Mouse (Mus musculus): ENCODE measurements around the gene Cpxm2. TPM values are rescaled to one million over a fixed set of nuclear protein-coding genes. Genes with fewer than 3 reads are reported as not detected.

The Cpxm2 gene
- polyA plus RNA-seq, 1 experiment from 2014 or later, result 0.74 TPM

DNA sequence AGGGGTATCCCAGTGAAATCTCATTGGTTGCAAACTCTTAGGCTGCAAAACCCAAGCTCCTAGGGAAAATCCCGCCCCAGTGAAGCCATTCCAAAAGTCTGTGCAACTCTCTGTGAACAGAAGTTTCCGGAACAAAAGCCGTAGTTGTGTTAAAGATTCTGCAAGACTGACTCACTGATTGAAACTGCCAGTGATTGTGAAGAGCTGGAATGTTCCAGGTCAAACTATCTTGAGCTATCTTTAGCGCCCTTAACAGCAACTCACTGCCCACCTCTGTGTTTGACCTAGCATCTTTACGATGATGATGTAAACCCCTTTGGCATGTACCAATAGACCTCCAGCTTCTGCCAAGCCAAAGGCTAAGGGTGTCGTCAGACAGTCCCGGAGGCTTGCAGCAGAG is 31.3 kb downstream of the Cpxm2 start:
- no peak for TF ChIP-seq CTCF (IDR thresholded peaks at IDR 0.05; ENCODE audit: low read depth)
- H3K9me3 ChIP-seq (ENCODE audit: control insufficient read depth), result no peaks in the 10 kb centered on the region
- 64% methylated on average over 7 of the region's 7 CpGs for WGBS
- no peak overlapping the region for H3K4me2 ChIP-seq (replicated peaks; ENCODE audit: low read depth)
- H3K9ac ChIP-seq (ENCODE audit: low read depth, low read length), result no peak overlapping the region
- no peak for ATAC-seq
- no peak overlapping the region for H3K4me3 ChIP-seq (ENCODE audit: low read depth, low read length)
- no peak overlapping the region for H3K27ac ChIP-seq (ENCODE audit: low read depth, low read length)
- no peaks in the 10 kb centered on the region for H3K36me3 ChIP-seq (ENCODE audit: control insufficient read depth, insufficient read depth)
- no peaks in the 10 kb centered on the region for H3K4me1 ChIP-seq (replicated peaks; ENCODE audit: control insufficient read depth, insufficient read depth, low read length)
- H3K27me3 ChIP-seq (replicated peaks; ENCODE audit: control insufficient read depth, insufficient read depth, low read length), result no peaks in the 10 kb centered on the region

DNA sequence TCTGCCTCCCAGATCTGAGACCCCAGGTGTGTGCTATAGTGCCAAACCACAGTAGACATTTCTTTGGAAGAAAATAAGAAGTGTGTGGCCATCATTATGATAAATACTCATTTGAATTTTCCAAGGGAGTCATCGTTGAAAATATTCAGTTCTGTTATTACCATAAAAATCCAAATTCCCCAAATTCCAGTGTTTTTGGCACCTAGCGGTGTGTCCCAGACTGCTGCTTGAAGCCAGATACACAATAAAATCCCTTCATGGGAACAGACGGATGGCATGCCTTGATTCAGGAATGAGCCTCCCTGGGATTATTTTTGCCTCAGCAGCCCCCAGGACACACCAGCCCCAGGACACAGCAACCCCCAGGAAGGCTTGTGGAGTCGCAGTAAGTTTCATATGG is 34.7 kb downstream of the Cpxm2 start:
- Histone ChIP-seq H3K4me2 (replicated peaks; ENCODE audit: low read depth) (no peak overlapping the region), H3K27ac (ENCODE audit: low read depth, low read length) (no peak overlapping the region), H3K36me3 (ENCODE audit: control insufficient read depth, insufficient read depth) (no peaks in the 10 kb centered on the region), H3K4me3 (ENCODE audit: low read depth, low read length) (no peak overlapping the region), H3K9ac (ENCODE audit: low read depth, low read length) (no peak overlapping the region), H3K9me3 (ENCODE audit: control insufficient read depth) (no peaks in the 10 kb centered on the region), H3K27me3 (replicated peaks; ENCODE audit: control insufficient read depth, insufficient read depth, low read length) (no peaks in the 10 kb centered on the region), H3K4me1 (replicated peaks; ENCODE audit: control insufficient read depth, insufficient read depth, low read length) (no peaks in the 10 kb centered on the region)
- no peak for TF ChIP-seq CTCF (IDR thresholded peaks at IDR 0.05; ENCODE audit: low read depth)
- no peak for ATAC-seq
- WGBS, result 84% methylated on average over 4 of the region's 4 CpGs

DNA sequence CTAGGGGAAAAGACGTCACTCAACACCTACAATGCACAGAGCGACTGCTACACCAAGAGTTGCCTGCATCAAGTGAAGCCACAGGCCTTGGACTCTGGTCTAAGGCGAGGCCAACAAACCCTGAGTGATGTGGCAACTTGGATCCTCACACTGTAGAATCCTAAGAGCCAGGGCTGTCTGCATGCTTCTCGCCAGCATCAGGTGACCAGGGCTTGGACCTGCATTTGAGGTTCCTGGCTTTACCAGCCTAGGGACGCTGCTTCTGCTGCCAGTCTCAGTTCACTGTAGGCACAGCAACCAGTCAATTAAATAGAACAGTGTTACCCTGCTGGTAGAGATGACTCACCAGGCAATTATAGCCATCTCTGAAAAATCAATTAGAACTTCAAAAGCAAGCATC is 42.8 kb downstream of the Cpxm2 start:
- H3K36me3 ChIP-seq (ENCODE audit: control insufficient read depth, insufficient read depth), result no peaks in the 10 kb centered on the region
- H3K27ac ChIP-seq (ENCODE audit: low read depth, low read length), result no peak overlapping the region
- H3K4me3 ChIP-seq (ENCODE audit: low read depth, low read length), result no peak overlapping the region
- H3K4me2 ChIP-seq (replicated peaks; ENCODE audit: low read depth), result no peak overlapping the region
- no peak overlapping the region for H3K9ac ChIP-seq (ENCODE audit: low read depth, low read length)
- no peaks in the 10 kb centered on the region for H3K4me1 ChIP-seq (replicated peaks; ENCODE audit: control insufficient read depth, insufficient read depth, low read length)
- no peak for TF ChIP-seq CTCF (IDR thresholded peaks at IDR 0.05; ENCODE audit: low read depth)
- no peaks in the 10 kb centered on the region for H3K9me3 ChIP-seq (ENCODE audit: control insufficient read depth)
- 55% methylated on average over 5 of the region's 5 CpGs for WGBS
- no peak for ATAC-seq
- no peaks in the 10 kb centered on the region for H3K27me3 ChIP-seq (replicated peaks; ENCODE audit: control insufficient read depth, insufficient read depth, low read length)

DNA sequence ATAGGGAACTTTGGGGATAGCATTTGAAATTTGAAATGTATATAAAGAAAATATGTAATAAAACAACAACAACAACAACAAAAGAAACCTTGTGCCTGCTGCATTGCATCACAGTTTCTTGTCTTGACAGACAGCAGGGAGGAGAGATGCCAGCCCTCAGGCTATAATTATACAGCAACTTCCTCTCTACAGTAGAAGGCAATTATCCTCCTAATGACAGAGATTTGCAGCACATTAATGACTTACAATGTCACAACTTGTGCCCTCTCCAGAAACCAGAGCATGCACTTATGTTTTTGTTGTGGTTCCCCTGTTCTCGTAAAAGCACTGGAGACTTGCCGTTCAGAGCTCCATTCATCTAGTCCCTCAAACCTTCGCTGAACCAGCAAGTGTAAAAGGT is 44.2 kb downstream of the Cpxm2 start:
- no peak overlapping the region for H3K4me2 ChIP-seq (replicated peaks; ENCODE audit: low read depth)
- H3K27me3 ChIP-seq (replicated peaks; ENCODE audit: control insufficient read depth, insufficient read depth, low read length), result no peaks in the 10 kb centered on the region
- WGBS, result 82% methylated on average over 3 of the region's 3 CpGs
- no peaks in the 10 kb centered on the region for H3K36me3 ChIP-seq (ENCODE audit: control insufficient read depth, insufficient read depth)
- no peaks in the 10 kb centered on the region for H3K9me3 ChIP-seq (ENCODE audit: control insufficient read depth)
- ATAC-seq, result no peak
- H3K4me3 ChIP-seq (ENCODE audit: low read depth, low read length), result no peak overlapping the region
- no peaks in the 10 kb centered on the region for H3K4me1 ChIP-seq (replicated peaks; ENCODE audit: control insufficient read depth, insufficient read depth, low read length)
- TF ChIP-seq CTCF (IDR thresholded peaks at IDR 0.05; ENCODE audit: low read depth), result no peak
- no peak overlapping the region for H3K9ac ChIP-seq (ENCODE audit: low read depth, low read length)
- no peak overlapping the region for H3K27ac ChIP-seq (ENCODE audit: low read depth, low read length)

DNA sequence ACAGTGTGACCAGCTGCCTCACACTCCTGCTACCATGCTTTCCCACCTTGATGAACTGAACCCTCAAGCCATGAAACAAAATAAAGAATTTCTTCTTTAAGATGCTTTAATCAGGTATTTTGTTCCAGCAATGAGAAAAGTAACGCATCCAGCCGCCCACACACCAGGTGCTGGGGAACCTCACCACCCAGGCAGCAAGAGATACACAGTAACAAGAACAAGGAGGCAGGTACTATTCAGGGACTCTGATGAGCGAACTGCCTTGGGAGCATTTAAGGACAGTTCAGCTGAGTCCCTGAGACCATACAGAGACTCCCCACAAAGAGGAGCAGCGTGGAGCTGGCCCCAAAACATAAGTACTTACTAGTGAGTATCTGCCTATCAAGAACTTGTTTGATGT is 47.6 kb downstream of the Cpxm2 start:
- no peak overlapping the region for H3K27ac ChIP-seq (ENCODE audit: low read depth, low read length)
- H3K27me3 ChIP-seq (replicated peaks; ENCODE audit: control insufficient read depth, insufficient read depth, low read length), result no peaks in the 10 kb centered on the region
- no peak overlapping the region for H3K9ac ChIP-seq (ENCODE audit: low read depth, low read length)
- WGBS, result 90% methylated on average over 4 of the region's 4 CpGs
- no peak overlapping the region for H3K4me3 ChIP-seq (ENCODE audit: low read depth, low read length)
- no peak overlapping the region for H3K4me2 ChIP-seq (replicated peaks; ENCODE audit: low read depth)
- H3K4me1 ChIP-seq (replicated peaks; ENCODE audit: control insufficient read depth, insufficient read depth, low read length), result no peaks in the 10 kb centered on the region
- no peak for ATAC-seq
- no peaks in the 10 kb centered on the region for H3K36me3 ChIP-seq (ENCODE audit: control insufficient read depth, insufficient read depth)
- TF ChIP-seq CTCF (IDR thresholded peaks at IDR 0.05; ENCODE audit: low read depth), result no peak
- no peaks in the 10 kb centered on the region for H3K9me3 ChIP-seq (ENCODE audit: control insufficient read depth)

DNA sequence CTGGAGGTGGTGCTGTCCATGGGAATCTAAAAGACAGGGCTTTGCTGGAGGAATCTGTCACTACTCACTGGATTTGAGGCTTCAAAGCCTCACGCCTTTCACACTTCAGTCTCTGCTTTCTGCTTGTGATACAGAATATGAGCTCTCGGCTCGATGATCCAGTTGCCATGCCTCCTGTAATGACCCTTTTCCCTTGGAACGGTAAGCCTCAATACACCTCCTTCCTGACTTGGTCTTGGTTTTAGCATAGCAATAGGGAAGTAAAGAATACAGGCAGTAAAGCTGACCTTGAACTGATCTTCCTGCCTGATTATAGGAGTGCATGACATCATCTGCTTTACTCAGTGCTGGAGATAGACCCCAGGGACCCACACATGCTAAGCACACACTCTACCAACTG is 49.2 kb downstream of the Cpxm2 start:
- H3K36me3 ChIP-seq (ENCODE audit: control insufficient read depth, insufficient read depth), result no peaks in the 10 kb centered on the region
- no peak for TF ChIP-seq CTCF (IDR thresholded peaks at IDR 0.05; ENCODE audit: low read depth)
- WGBS, result 56% methylated on average over 4 of the region's 4 CpGs
- no peaks in the 10 kb centered on the region for H3K9me3 ChIP-seq (ENCODE audit: control insufficient read depth)
- no peaks in the 10 kb centered on the region for H3K27me3 ChIP-seq (replicated peaks; ENCODE audit: control insufficient read depth, insufficient read depth, low read length)
- no peaks in the 10 kb centered on the region for H3K4me1 ChIP-seq (replicated peaks; ENCODE audit: control insufficient read depth, insufficient read depth, low read length)
- no peak overlapping the region for H3K27ac ChIP-seq (ENCODE audit: low read depth, low read length)
- ATAC-seq, result no peak
- no peak overlapping the region for H3K9ac ChIP-seq (ENCODE audit: low read depth, low read length)
- no peak overlapping the region for H3K4me2 ChIP-seq (replicated peaks; ENCODE audit: low read depth)
- H3K4me3 ChIP-seq (ENCODE audit: low read depth, low read length), result no peak overlapping the region

DNA sequence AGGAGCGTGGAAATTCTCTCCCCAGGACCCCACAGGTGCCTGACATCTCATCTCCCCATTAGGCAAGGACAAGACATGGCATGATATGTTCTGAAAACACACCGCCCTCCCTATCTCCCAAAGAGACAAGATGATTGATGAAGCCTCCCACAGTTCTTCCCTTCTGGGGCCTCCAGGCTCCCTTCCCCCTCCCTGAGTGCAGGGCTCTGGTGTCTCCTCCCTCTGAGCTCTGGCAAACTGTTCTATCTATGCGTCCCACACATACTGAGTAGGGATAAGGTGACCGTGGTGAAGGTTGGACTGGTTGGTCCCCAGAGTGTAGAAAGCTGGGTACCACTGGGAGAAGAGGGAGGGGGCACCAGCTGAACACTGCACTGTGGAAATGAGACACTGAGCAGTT is 56.1 kb downstream of the Cpxm2 start:
- H3K9ac ChIP-seq (ENCODE audit: low read depth, low read length), result no peak overlapping the region
- no peaks in the 10 kb centered on the region for H3K36me3 ChIP-seq (ENCODE audit: control insufficient read depth, insufficient read depth)
- no peaks in the 10 kb centered on the region for H3K9me3 ChIP-seq (ENCODE audit: control insufficient read depth)
- WGBS, result 36% methylated on average over 4 of the region's 4 CpGs
- no peak overlapping the region for H3K27ac ChIP-seq (ENCODE audit: low read depth, low read length)
- no peak overlapping the region for H3K4me2 ChIP-seq (replicated peaks; ENCODE audit: low read depth)
- no peak for ATAC-seq
- H3K4me1 ChIP-seq (replicated peaks; ENCODE audit: control insufficient read depth, insufficient read depth, low read length), result no peaks in the 10 kb centered on the region
- no peak overlapping the region for H3K4me3 ChIP-seq (ENCODE audit: low read depth, low read length)
- no peaks in the 10 kb centered on the region for H3K27me3 ChIP-seq (replicated peaks; ENCODE audit: control insufficient read depth, insufficient read depth, low read length)
- TF ChIP-seq CTCF (IDR thresholded peaks at IDR 0.05; ENCODE audit: low read depth), result no peak
